Mouse (Mus musculus): Measurements from ENCODE around the gene Dock3.

Dock3 gene

GRCm38 (mm10) chr9:107231539-107232139 is at the start of gene Dock3:
Dock3 (minus strand) TSS chr9:107231909.
- DNase-seq, result no peak

- DNase-seq, result no peak
Measured at GRCm38 (mm10) chr9:107280322-107281027, 48.8 kb upstream of the Dock3 start.

GRCm38 (mm10) chr9:107279378-107280321 is 47.9 kb upstream of the Dock3 start:
- DNase-seq, result peak; percentile 59

GRCm38 (mm10) chr9:107278527-107279377 is 47.0 kb upstream of the Dock3 start:
- peak; percentile 53 for DNase-seq

GRCm38 (mm10) chr9:107278126-107278525 is 46.4 kb upstream of the Dock3 start:
- no peak for DNase-seq

GRCm38 (mm10) chr9:107277603-107278002 is 45.9 kb upstream of the Dock3 start:
- DNase-seq, result no peak

GRCm38 (mm10) chr9:107275710-107276109 is 44.0 kb upstream of the Dock3 start:
- no peak for DNase-seq

GRCm38 (mm10) chr9:107274751-107275150 is 43.0 kb upstream of the Dock3 start:
- DNase-seq, result no peak

- DNase-seq, result no peak
Measured at GRCm38 (mm10) chr9:107273184-107273583, 41.5 kb upstream of the Dock3 start.

- DNase-seq, result no peak
Measured at GRCm38 (mm10) chr9:107272284-107272683, 40.6 kb upstream of the Dock3 start.

GRCm38 (mm10) chr9:107271177-107271938 is 39.6 kb upstream of the Dock3 start:
- DNase-seq, result no peak

- no peak for DNase-seq
Measured at GRCm38 (mm10) chr9:107269772-107270171, 38.1 kb upstream of the Dock3 start.

GRCm38 (mm10) chr9:107267721-107268402 is 36.2 kb upstream of the Dock3 start:
- DNase-seq, result no peak

GRCm38 (mm10) chr9:107267028-107267427 is 35.3 kb upstream of the Dock3 start:
- no peak for DNase-seq

GRCm38 (mm10) chr9:107264731-107265130 is 33.0 kb upstream of the Dock3 start:
- no peak for DNase-seq

- DNase-seq, result no peak
Measured at GRCm38 (mm10) chr9:107263912-107264311, 32.2 kb upstream of the Dock3 start.

GRCm38 (mm10) chr9:107262375-107262774 is 30.7 kb upstream of the Dock3 start:
- DNase-seq, result no peak

- DNase-seq, result no peak
Measured at GRCm38 (mm10) chr9:107261792-107262191, 30.1 kb upstream of the Dock3 start.

- DNase-seq, result no peak
Measured at GRCm38 (mm10) chr9:107260836-107261235, 29.1 kb upstream of the Dock3 start.

GRCm38 (mm10) chr9:107260429-107260828 is 28.7 kb upstream of the Dock3 start:
- no peak for DNase-seq

GRCm38 (mm10) chr9:107259571-107259970 is 27.9 kb upstream of the Dock3 start:
- DNase-seq, result no peak
